Mouse (Mus musculus): ENCODE data around the gene Ciao2b.
"Not testable (repeated sequence)": the region's sequence is repeated elsewhere in the genome, so short reads cannot be mapped to it uniquely, and the experiment has no call there.

Gene Ciao2b

DNA sequence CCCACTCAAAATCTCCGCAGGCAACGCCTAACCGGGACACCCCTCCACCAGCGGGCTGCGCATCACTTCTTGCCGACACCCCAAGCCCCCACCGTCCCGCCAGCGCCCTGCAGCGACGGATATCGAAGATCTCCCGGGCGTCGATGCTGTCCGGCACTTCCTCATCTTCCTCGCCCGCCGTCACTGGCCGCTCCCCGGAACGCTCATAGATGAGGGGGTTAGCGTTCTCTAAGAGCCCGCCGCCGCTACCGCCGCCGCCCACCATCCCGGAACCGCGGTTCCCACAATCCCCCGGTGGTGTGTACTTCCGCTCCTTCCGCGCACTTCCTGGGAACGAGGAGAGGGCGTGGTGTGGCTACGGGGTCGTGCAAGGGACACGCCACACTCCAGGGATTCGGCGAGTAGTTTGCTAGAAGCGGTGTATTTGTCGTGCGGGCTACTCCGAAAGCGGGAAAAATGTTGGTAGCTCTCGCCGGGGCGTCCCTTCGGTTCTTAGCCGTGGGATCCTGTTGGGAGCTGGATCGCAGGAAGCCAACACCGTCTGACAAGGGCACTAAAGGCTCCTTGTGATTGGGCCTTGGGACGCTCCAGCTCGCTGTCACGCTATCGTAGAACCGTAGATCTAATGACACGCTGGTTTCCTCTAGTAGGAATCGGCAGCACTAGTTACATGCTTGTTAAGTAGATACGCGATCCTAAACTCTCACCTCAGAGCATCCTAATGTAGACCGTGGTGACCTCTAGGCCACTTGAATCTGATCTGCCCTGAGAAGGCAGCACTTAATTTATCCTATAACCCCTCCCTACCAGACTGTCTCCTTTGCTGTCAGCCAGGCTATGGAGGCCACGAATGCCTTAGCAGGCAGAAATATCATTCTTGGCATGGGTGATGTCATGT is at the start of gene Ciao2b:
Gene Ciao2b (minus strand): TSS at position 540 of the 898 bp plus-strand sequence.
- DNase-seq (ENCODE audit: low spot score): peak; percentile 74

DNA sequence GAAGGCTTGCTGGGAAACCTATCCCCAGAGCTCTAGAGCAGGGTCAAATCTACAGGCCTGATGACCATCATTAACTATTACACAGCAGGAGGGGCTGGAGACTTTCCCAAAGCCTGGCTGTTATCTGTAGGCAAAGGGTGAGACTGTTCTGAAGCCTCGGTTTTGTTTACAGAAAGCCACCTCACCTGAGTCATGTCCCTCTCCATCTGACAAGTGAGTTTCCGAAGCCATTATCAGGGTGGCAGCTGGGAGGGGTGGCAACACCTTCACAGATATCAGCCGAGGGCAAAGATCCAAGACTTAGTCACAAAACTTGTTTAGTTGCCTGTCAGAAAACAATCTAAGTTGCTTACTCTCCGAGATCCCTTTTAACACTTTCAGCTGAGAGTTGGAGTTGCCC is 46.7 kb upstream of the Ciao2b start:
- DNase-seq (ENCODE audit: low spot score): no peak

DNA sequence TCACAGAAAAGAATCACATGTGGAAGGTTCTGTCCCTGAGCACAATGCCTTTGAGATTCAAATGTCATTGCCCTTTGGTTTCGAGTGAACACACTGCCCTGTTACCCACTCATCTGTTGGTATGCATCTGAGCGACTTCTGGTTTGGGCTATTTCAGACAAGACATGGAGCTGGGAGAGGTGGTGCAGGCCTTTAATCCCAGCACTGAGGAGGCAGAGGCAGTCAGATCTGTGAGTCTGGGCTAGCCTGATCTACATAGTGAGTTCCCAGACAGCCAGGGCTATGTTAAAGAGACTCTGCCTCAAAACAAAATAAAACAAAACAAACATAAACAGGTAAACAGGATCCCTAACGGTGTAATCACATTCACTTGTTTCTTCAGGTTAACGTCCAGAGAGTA is 13.8 kb upstream of the Ciao2b start:
- no peak for DNase-seq (ENCODE audit: low spot score)

DNA sequence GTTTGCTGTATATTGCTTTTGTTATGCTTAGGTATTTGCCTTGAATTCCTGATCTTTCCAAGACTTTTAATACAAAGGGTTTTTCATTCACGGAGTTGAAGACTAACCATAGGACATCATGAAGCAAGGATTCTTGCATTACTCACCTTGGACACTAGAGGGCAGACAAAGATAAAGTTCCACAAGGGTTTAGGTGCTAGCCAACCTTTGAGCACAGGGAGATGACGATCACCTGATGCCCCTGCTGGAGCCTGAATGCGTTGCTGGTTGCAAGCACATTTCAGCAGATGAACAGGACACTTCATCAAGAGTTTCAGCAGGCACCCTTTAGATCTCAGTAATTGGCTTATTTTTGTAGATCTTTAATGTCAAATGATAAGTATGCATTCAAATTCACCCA is 13.2 kb upstream of the Ciao2b start:
- DNase-seq (ENCODE audit: low spot score): no peak

DNA sequence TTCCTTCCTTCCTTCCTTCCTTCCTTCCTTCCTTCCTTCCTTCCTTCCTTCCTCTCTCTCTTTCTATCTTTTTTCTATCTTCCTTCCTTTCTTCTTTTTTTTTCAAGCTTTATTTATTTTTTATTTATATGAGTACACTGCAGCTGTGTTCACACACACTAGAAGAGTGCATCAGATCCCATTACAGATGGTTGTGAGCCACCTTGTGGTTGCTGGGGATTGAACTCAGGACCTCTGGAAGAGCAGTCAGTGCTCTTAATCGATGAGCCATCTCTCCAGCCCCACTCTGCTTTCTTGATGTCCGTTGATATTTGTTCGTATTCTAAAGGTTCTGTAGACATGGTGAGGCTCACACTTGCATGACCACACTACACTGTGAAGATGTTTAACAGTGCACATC is 2.4 kb upstream of the Ciao2b start:
- DNase-seq (ENCODE audit: low spot score): not testable (repeated sequence)

DNA sequence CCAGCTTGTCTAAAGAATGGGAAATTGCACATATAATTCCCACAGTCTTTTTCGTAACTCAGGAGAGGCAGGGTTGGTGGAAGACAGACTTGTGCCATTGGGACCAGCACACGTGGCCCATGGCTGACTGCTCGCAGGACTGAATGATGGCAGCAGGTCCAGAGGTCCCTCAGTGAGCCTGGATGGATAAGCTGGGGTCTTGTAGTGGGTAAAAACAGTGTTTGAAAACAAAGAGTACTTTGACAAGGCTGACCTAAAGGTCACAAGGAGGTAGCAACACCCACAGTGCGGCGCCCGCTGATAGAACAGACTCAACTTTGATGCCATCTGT is 524 bp upstream of the Ciao2b start:
- no peak for DNase-seq (ENCODE audit: low spot score)

DNA sequence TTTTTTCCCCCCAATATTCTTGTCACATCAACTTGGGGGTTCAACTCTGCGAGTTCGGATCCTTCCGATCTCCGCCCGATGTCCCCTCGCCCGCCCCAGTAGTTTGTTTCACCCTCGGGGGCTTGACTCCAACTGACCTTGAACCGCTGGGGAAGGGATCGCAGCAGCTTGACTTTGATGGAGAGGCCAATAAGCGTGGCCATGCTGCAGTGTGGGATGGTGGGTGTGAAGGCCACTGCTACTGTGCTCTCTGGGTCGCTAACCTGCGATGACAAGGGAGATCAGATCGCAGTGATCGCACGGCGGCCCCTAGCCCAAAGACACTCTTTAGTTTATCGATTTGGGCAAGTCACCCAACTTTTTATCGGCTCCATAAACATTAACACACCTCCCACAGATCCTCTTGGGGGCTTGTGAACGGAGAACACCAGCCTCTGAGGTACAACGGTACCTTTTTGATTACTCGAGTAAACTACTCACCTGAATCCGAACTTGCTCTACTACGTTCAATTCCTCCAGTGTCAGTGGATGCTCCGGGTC is 864 bp downstream of the Ciao2b start:
- no peak for DNase-seq (ENCODE audit: low spot score)

DNA sequence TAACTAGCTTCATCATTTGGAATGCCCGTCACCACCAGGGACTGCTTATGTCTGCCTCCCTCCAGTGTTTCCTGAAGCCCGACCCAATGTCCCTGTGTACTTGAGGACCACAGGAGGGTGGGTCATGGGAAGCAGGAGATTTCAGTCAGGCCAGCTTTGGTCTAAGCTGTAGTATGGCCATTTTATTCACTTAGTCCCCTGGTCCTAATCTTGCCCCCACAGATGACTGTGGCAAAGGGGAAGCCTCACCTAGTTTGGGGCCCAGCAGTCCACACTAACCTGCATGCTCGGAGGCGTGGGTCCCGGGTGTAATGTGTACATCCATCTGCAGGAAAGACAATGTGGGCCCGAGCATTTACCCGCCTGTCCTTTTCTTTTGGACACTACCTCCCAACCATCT is 1.5 kb downstream of the Ciao2b start:
- no peak for DNase-seq (ENCODE audit: low spot score)

DNA sequence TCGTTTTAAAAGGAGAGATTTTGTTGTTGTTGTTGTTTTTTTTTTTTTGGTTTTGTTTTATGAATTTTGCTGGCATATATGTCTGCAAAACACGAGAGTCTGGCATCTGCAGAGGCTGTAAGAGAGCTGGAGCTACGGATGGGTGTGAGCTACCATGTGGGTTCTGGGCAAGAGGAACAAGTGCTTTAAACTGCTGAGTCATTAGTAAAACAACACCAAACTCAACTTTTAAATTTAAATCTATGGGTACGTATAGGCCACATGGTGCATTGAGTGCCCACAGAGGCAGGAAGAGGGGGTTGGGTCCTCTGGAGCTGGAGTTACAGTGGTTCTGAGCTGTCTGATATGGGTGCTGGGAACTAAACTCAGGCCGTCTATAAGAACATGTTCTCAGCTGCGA is 3.8 kb downstream of the Ciao2b start:
- DNase-seq (ENCODE audit: low spot score): no peak

DNA sequence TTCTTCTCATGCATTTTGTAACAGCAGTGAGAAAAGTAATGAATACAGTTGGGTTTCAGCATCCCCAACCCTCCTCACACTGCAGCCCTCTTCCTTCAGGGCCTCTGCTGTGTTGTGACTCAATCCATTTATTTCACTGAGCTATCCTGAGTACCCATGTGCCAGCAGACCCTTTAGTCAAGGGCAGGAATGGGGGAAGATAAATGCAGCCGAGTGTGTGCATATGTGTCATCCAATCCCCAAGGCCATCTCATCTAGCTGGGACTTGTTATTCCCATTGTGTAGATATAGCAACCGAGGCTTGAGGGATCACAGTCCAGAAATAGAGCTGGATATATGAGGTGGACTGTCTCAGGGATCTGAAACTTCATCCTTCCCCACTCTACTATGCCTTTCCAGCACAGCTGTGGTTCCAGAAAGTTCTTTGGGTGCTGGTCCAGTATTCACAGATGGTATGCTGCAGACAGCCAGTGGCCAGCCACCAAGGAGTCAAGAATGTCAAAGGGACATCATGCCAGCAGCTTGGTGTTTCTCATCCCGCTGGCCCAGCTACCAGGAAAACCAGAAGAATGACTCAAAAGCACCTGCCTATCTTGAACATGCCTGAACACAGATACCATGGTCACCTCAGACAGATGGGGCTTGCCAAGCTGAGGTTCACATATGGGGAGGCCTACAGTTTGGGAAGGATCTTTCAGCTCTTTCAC is 6.6 kb downstream of the Ciao2b start:
- DNase-seq (ENCODE audit: low spot score): no peak

DNA sequence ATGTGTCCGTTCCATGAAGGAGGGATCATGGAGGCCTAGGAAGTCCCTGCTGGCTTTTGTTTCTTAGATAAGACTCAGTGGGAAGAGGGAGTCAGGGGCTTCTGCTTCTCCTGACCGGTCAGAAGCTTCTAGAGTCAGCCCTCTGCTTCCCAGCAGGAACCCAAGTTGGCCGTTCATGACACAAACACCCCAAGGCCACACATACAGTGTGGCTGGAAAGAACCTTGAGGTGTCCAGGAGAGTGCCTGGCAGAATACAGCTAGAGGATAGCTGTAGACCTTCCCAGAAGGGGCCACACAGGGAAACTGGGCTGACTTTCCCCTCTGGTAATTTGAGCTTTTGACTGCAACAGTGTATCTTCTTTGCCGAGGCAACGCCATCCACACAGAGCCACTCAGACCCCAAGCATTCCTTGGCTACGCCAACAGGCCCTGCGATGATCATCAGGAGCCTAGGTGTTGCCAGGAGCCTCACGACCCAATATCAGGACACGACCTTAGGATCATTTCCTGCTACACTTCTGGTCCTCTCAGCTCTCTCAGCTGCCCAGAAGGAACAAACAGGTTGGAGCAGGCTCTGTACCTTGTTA is 8.5 kb downstream of the Ciao2b start:
- DNase-seq (ENCODE audit: low spot score): no peak

DNA sequence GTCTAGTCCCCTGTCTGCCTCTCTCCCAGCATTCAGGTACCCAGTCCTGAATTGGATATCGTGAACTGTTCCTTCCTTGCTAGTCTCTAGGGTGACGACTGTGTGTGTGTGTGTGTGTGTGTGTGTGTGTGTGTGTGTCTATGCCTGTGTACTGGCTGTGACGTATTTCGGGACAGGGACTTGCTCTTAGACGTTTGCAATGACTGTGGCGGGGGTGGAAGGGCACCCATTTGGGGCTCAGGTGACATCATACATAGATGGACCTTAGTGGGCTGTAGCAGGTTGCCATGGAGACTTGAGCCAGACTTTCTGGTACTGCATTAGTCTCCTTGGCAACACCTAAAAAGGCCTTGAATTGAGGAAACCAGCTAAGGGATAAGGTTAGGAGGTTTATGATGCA is 9.3 kb downstream of the Ciao2b start:
- DNase-seq (ENCODE audit: low spot score): no peak

DNA sequence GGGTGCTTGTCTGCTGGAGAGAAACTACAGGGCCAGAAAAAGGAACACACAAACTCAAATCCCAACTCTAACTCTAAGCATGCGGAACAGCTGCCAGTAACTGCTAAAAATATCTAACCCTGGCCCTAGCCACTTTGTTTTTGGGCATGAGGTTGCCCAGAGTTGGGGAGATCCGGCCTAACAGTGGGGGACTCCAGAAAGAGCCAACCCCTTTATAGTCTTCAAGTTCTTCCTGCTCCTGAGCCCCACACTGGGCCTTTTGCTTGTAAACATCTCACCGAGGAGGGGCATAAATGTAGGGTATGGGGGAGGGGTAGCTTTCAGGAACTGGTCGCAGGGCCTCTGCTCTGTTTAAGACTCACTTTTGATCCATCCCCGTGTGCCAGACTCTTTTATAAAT is 9.8 kb downstream of the Ciao2b start:
- DNase-seq (ENCODE audit: low spot score): no peak

DNA sequence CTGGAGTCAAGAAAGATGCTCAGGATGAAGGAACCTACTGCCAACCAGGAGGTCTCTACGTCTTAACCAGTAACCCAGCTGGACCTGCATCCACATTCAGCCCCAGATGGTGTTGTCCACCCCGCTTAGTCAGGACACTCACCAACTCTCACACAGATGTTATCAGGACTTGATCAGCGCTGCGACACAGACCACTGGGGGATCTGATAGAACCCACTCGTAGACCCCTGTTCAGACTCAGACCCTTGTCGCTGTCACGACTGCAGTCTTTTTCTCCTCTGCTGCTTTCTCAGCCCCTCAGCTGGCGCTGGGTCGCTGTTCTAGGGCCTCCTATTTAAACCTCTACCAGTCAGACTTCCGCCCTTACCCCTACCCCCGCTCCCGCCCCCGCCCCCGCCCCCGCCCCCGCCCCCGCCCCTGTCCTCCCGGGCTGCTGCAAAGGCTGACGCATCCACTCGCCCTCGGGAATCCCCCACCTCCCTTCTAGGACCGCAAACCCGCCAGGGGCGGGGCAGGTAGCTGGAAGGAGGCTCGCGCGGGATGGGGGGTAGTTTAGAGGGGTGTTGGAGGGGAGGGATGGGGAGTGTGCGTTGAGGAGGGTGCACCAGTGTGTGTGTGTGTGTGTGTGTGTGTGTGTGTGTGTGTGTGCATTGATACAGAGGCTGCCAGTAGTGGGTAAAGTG is 10.6 kb downstream of the Ciao2b start, which contains the start of gene Rrad:
Gene Rrad (minus strand): TSS at position 347 of the 683 bp plus-strand sequence.
- no peak for DNase-seq (ENCODE audit: low spot score)

DNA sequence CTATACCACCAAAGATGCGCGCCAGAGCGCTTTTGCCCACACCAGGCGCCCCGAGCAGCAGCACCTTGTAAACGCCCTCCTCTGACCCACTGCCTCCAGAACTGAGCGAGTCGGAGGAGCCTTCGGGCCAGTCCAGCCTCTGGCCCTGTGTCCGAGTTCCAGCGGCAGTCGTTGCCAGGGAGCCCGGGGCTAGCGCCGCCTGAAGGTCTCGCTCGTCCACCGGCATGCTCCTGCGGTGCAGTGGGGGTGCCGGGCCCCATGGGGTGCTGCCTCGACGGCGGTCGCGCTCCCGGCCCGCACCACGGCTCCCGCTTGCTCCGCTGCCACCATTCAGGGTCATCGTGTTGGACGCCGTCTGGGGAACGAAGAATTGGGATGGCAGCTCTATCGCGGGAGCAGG is 11.2 kb downstream of the Ciao2b start:
- no peak for DNase-seq (ENCODE audit: low spot score)

DNA sequence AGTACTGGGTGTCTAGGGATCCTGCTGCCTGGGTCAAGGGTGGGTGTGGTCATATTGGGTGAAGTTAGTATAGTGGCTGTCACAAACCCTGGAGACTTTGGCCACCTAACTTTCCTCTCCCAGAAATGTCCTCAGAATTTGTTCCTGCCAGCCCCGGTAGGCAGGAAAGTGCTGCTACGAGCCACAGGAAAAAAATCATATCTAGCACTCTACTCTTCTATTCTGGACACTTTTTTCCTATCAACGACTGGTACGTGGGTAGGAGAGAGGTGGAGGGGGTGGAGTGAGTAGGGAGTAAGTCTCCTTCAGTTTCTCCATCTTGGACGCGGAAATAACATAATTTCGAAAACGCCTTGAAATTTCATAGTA is 11.7 kb downstream of the Ciao2b start:
- no peak for DNase-seq (ENCODE audit: low spot score)

DNA sequence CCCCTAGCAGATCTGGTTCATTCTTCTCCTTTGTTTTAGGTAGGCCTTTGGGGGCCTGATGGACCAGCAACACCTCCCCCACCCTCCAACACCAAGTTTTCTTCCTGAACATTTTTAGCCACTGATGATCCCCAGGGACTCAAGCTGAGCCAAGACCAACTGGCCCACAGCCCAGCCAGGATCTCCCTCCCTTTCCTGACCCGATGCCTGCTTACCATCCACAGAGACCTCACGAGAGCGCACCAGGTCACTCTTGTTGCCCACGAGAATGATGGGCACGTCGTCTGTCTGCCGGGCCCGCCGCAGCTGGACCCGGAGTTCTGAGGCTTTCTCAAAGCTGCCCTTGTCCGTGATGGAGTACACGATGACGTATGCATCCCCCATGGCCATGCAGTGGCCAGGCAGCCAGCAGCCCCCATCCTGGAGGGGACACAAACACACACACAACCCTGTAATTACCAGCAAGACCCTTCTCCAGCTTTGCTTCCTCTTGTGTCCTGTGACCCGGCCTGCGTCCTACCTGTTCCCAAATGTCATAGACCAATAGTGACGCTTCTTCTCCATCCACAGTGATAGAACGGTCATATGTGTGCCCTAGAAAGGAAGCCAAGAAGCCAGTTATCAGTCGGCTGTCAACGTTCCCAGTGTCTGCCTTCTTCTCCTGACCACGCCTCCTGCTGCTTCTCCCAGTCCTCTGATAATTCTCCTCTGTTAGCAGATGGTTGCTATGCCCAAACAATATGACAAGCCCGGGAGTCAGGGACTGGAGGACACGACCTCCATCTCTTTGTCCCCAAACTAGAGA is 12.3 kb downstream of the Ciao2b start:
- DNase-seq (ENCODE audit: low spot score): no peak

DNA sequence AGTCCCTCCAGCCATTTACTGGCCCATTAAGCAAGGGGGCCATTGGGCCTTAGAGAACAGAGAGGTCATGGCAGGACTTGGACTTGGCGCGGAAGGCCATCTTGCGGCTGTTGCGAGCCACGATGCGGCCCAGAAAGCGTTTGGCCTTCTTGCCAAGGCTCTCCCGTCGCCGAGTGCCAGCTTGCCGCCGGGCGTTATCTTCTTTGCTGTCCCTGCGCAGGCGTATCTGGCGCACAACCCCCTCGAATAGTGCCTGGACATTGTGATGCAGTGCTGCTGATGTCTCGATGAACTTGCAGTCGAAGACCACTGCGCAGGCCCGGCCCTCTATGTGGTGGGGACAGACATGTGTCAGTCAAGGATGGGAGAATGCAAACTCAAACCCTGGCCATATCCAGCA is 13.4 kb downstream of the Ciao2b start:
- DNase-seq (ENCODE audit: low spot score): no peak

DNA sequence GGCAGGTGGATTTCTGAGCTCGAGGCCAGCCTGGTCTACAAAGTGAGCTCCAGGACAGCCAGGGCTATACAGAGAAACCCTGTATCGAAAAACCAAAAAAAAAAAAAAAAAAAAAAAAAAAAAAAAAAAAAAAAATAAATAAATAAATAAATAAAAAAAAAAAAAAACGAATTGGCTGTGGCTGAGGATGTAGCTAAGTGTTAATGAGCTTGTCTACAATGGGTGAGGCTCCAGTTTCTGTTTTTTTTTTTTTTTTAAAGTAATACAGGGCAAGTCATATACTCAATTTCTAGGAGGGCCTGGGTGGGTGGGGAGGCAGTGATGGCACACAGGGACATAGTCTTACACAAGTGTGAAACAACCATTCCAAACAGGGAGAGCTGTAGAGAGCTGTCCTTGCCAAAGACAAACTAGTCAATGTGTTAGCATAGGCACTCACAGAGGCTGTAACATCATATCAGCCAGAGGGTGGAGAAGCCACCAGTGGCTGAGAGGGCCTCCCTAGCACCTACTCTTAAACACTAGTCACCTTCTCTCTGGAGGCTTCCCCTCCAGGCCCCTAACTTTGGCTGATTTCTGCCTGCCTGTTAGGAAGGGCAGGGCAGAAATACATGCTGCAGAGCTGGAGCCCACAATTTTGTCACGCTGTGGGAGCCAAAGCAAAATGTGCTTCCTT is 14.6 kb downstream of the Ciao2b start:
- no peak for DNase-seq (ENCODE audit: low spot score)

DNA sequence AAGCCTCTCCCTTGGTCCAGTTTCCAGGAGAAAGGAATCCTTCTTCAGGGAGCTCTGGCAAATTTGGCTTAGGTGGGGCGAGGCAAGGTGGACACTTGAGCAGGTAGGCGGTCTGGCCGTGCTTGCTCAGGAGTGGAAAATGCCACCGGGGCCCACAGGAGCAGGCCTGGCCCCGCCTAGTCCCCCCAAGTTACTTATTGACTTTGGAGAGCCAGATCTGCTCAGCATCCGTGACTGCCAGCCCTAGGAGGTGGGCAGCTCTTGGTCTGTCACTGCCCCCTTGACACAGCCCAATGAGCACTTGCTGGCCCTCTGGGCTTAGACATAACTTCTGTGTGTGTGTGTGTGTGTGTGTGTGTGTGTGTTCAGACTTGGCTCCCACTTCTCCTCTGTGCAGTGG is 17.6 kb downstream of the Ciao2b start, which contains the start of gene Cdh16:
Gene Cdh16 (minus strand): TSS at position 236 of the 400 bp plus-strand sequence.
- DNase-seq (ENCODE audit: low spot score): no peak

DNA sequence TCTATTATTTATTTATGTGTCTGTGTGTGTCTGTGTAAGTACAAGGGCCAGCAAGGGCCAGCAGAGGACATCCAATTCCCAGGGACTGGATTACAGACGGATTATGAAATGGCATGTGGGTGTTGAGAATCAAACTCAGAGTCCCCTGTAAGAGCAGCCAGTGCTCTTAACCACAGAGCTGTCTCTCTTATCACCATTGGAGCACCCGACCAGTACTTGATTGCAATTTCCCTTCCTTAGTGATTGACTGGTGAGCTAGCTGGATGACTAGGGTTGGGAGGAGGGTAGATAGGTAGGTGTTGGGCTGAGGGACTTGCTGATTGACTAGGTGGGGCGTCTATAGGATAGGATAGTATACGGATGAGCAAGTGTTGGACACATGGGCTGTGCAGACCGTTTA is 21.0 kb downstream of the Ciao2b start:
- DNase-seq (ENCODE audit: low spot score): no peak
